Mouse (Mus musculus): Measurements from ENCODE around the gene Arl8b. TPM values are rescaled to one million over a fixed set of nuclear protein-coding genes. Genes with fewer than 3 reads are reported as not detected.
"Not testable (repeated sequence)": the region's sequence is repeated elsewhere in the genome, so short reads cannot be mapped to it uniquely, and the experiment has no call there.

The Arl8b gene
- total RNA-seq, 2 experiments from 2014 or later: 91.3 to 92.5 TPM

GRCm38 (mm10) chr6:108832989-108833388 is 50.1 kb downstream of the Arl8b start:
- no peak for DNase-seq (ENCODE audit: low spot score in 2 of 2)

- DNase-seq (ENCODE audit: low spot score in 2 of 2): no peak
These were observed 51.2 kb downstream of the Arl8b start for GRCm38 (mm10) chr6:108833963-108834697.

- DNase-seq (ENCODE audit: low spot score in 2 of 2): no peak
These were observed 53.1 kb downstream of the Arl8b start for GRCm38 (mm10) chr6:108835765-108836691.

GRCm38 (mm10) chr6:108837081-108837480 is 54.2 kb downstream of the Arl8b start:
- DNase-seq (ENCODE audit: low spot score in 2 of 2): no peak

GRCm38 (mm10) chr6:108837958-108838357 is 55.1 kb downstream of the Arl8b start:
- no peak for DNase-seq (ENCODE audit: low spot score in 2 of 2)

- DNase-seq (ENCODE audit: low spot score in 2 of 2): no peak
These were observed 56.5 kb downstream of the Arl8b start for GRCm38 (mm10) chr6:108839432-108839831.

- no peak for DNase-seq (ENCODE audit: low spot score in 2 of 2)
These were observed 58.2 kb downstream of the Arl8b start for GRCm38 (mm10) chr6:108840861-108841640.

- DNase-seq (ENCODE audit: low spot score in 2 of 2): no peak
These were observed 60.8 kb downstream of the Arl8b start for GRCm38 (mm10) chr6:108843664-108844063.

- DNase-seq (ENCODE audit: low spot score in 2 of 2): no peak
These were observed 61.2 kb downstream of the Arl8b start for GRCm38 (mm10) chr6:108844093-108844492.

- no peak for DNase-seq (ENCODE audit: low spot score in 2 of 2)
These were observed 61.9 kb downstream of the Arl8b start for GRCm38 (mm10) chr6:108844771-108845170.

- no peak for DNase-seq (ENCODE audit: low spot score in 2 of 2)
These were observed 69.3 kb downstream of the Arl8b start for GRCm38 (mm10) chr6:108852088-108852670.

GRCm38 (mm10) chr6:108852986-108853385 is 70.1 kb downstream of the Arl8b start:
- DNase-seq (ENCODE audit: low spot score in 2 of 2): no peak

GRCm38 (mm10) chr6:108858583-108858982 is 75.7 kb downstream of the Arl8b start:
- DNase-seq (ENCODE audit: low spot score in 2 of 2): no peak

- DNase-seq (ENCODE audit: low spot score in 2 of 2): no peak
These were observed 78.3 kb downstream of the Arl8b start for GRCm38 (mm10) chr6:108861226-108861625.

GRCm38 (mm10) chr6:108862548-108862947 is 79.6 kb downstream of the Arl8b start:
- DNase-seq (ENCODE audit: low spot score in 2 of 2): no peak

GRCm38 (mm10) chr6:108866317-108866716 is 83.4 kb downstream of the Arl8b start:
- no peak for DNase-seq (ENCODE audit: low spot score in 2 of 2)

- DNase-seq (ENCODE audit: low spot score in 2 of 2): not testable (repeated sequence)
These were observed 86.1 kb downstream of the Arl8b start for GRCm38 (mm10) chr6:108869031-108869430.

- no peak for DNase-seq (ENCODE audit: low spot score in 2 of 2)
These were observed 87.5 kb downstream of the Arl8b start for GRCm38 (mm10) chr6:108870421-108870820.

GRCm38 (mm10) chr6:108871251-108871650 is 88.4 kb downstream of the Arl8b start:
- no peak for DNase-seq (ENCODE audit: low spot score in 2 of 2)

All from adrenal gland, postnatal 4 days (tissue).